Mouse (Mus musculus) lung, postnatal 0 days (tissue): Measurements from ENCODE around the gene Serpina1b. TPM values are rescaled to one million over a fixed set of nuclear protein-coding genes. Genes with fewer than 3 reads are reported as not detected.
"Not testable (repeated sequence)": the region's sequence is repeated elsewhere in the genome, so short reads cannot be mapped to it uniquely, and the experiment has no call there.

Source experiments
- ATAC-seq: fragments of 200-750 bp; cut with Nextera tagmentation; 2 replicates; pipeline ENCODE4 v1.8.0; 2017; ENCODE audit warnings: moderate library complexity
- DNase-seq: peaks from one replicate; pipeline ENCODE4 v3.0.0-alpha.2; 2016; ENCODE audit warnings: low spot score
- H3K27ac ChIP-seq: fragments of 300-500 bp; sonication (generic); 2 replicates; pipeline ENCODE4 v1.5.1; 2014; ENCODE audit warnings: antibody characterized with exemption, mild to moderate bottlenecking, low read length, mixed read lengths
- H3K27me3 ChIP-seq: fragments of 300-500 bp; sonication (generic); replicated peaks from 2 replicates; pipeline ENCODE4 v1.6.1; 2014; ENCODE audit warnings: low read length, mixed read lengths; ENCODE audit not compliant: insufficient read depth
- H3K36me3 ChIP-seq: fragments of 300-500 bp; sonication (generic); 2 replicates; pipeline ENCODE4 v1.6.1; 2014; ENCODE audit warnings: low read length, mixed read lengths; ENCODE audit not compliant: insufficient read depth
- H3K4me1 ChIP-seq: fragments of 300-500 bp; sonication (generic); 2 replicates; pipeline ENCODE4 v1.6.1; 2014; ENCODE audit warnings: antibody characterized with exemption, low read depth, low read length, mixed read lengths; ENCODE audit not compliant: insufficient read depth
- H3K4me2 ChIP-seq: fragments of 300-500 bp; sonication (generic); replicated peaks from 2 replicates; pipeline ENCODE4 v1.6.1; 2014; ENCODE audit warnings: low read depth, mild to moderate bottlenecking, low read length, moderate library complexity, mixed read lengths
- H3K4me3 ChIP-seq: fragments of 300-500 bp; sonication (generic); 2 replicates; pipeline ENCODE4 v1.5.1; 2014; ENCODE audit warnings: low read depth, low read length
- H3K9ac ChIP-seq: fragments of 300-500 bp; sonication (generic); replicated peaks from 2 replicates; pipeline ENCODE4 v1.6.1; 2014; ENCODE audit warnings: low read depth, mild to moderate bottlenecking
- H3K9me3 ChIP-seq: fragments of 300-500 bp; sonication (generic); 2 replicates; pipeline ENCODE4 v1.6.1; 2016; ENCODE audit warnings: low read length, mixed read lengths
- CTCF ChIP-seq: IDR thresholded peaks from 2 replicates; pipeline ENCODE4 v1.5.1; 2016; ENCODE audit warnings: antibody characterized with exemption, mild to moderate bottlenecking
- EP300 ChIP-seq: IDR thresholded peaks from 2 replicates; pipeline ENCODE4 v1.6.1; 2016; ENCODE audit warnings: antibody characterized with exemption, mild to moderate bottlenecking, control low read depth
- WGBS: fragments of 180-500 bp; shearing (Covaris S2); extraction: QIAGEN DNeasy Blood & Tissue Kit; methylation state at CpG from one replicate; pipeline ENCODE4 v1.1.7; 2014; 5-methylcytosine and 5-hydroxymethylcytosine counted together
- polyA plus RNA-seq: library from polyadenylated mRNA; unstranded; fragments of >200 nt; fragmentation: Nextera tagmentation; extraction: Ambion mirVana; gene quantifications from 2 replicates; pipeline ENCODE4 v1.2.1, GENCODE M21; 2015

Gene Serpina1b
- 0.14 and 0.16 TPM in 2 replicates for polyA plus RNA-seq

DNA sequence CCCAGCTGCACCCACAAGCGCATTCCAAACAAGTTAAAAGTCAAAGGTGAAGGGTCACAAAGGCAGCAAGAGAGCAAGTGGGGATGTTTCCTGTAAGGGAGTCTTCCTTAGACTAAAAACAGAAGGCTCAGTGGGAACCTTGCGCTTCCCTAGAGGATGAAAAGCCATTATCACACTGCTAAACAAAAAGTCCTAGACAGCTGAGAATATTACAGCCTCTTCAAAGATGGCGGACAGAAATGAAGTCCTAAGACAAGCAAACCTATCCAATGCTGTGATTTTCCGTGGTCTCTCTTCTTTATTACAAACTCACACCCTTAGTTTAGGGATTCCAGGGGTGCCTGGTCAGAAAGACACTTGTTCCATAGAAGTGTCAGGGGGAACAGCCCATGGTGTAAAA, at the start of gene Serpina1b:
Serpina1b (minus strand) TSS at position 101 of the 400 bp plus-strand sequence.
- WGBS = 75% methylated on average over 4 of the region's 4 CpGs
- not testable (repeated sequence) for H3K36me3 ChIP-seq, H3K4me1 ChIP-seq, H3K9ac ChIP-seq, ATAC-seq, H3K4me2 ChIP-seq, H3K4me3 ChIP-seq, H3K27ac ChIP-seq, H3K27me3 ChIP-seq, DNase-seq, H3K9me3 ChIP-seq

DNA sequence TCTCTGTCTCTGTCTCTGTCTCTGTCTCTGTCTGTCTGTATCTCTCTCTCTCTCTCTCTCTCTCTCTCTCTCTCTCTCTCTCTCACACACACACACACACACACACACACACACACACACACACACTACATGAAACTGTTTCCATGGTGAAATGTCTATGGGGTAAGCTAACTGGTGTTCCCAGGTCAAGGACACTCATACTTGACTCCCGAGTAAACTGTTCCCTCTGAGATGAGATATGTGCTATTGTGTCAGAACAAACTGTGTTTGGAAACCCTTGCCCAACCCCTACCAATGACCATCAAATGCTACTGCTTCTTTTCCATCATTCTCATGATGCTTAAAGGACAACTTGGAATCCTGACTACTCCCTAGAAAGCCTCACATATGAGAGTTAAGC, 36.7 kb upstream of the Serpina1b start:
- not testable (repeated sequence) for H3K36me3 ChIP-seq, H3K9me3 ChIP-seq, H3K27ac ChIP-seq, H3K9ac ChIP-seq, H3K4me1 ChIP-seq, H3K4me2 ChIP-seq, H3K27me3 ChIP-seq, DNase-seq, ATAC-seq, H3K4me3 ChIP-seq
- 59% methylated on average over 1 of the region's 1 CpGs for WGBS

DNA sequence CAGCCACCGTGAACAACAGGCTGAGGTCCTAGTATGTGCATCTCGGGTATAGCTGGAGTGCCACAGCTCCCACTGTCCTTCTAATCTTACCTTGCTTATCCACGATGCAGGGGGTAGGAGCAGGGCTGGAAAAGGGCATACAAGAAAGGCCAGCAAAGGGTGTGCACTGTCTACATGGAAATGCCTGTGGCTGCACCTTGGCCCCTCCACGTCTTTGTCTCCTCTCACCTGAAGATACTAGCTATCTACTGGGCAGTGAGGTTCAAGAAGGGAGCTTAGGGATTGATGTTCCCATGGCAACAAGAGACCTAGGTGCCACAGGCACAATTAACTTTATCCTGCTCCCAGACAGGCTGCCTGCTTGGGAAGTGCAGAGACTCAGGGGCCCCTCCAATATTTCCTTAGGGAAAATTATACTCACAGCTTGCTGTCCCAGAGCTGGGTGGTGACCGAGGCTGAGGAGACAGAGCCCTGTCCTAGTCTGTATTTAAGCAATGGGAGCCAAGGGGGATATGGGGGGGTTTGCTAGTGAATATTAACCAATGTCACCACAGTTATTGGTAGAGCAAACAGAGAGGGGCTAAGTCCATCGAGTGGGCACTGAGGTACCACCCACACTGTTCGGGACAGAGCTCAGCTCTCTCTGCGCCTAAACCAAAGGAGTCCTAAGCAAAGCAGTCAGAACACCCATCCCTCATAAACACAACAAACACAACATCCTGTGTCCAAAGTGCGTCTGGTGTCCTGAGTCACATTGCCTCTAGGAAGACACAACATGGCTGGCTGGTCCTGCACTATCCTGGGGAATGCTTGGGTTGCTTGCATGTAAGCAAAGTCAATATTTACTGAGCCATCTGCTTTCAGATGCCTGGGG, 33.2 kb upstream of the Serpina1b start, which contains the start of gene Serpina1a:
Serpina1a (minus strand) TSS at position 462 of the 874 bp plus-strand sequence.
- H3K9me3 ChIP-seq, ATAC-seq, H3K9ac ChIP-seq, H3K4me1 ChIP-seq, DNase-seq, H3K27me3 ChIP-seq, H3K27ac ChIP-seq, H3K36me3 ChIP-seq, H3K4me3 ChIP-seq, H3K4me2 ChIP-seq: not testable (repeated sequence)
- 58% methylated on average over 9 of the region's 9 CpGs for WGBS

DNA sequence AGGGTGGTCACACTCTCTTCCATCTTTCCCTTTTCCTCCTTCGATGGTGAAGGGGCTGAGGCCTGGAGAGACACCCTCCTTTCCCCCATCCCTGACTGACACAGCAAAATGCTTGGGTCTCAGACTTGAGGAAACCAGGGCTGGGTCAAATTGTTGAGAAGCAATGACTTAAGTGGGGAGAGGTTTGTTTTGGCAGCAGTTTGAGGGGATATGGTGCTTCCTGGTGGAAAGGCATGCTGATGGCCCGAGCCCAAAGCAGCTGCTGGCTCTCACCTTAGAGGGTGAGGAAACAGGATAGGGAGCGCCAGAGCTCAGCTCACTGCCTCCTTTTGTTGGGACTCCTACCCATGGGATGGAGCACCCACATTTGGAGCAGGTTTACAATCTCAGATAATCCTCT, 30.8 kb upstream of the Serpina1b start:
- H3K4me3 ChIP-seq = no peak overlapping the region
- H3K4me1 ChIP-seq = no peaks in the 10 kb centered on the region
- DNase-seq (no peak), ATAC-seq (no peak)
- H3K27ac ChIP-seq = no peak overlapping the region
- H3K9me3 ChIP-seq = no peaks in the 10 kb centered on the region
- no peak for TF ChIP-seq EP300
- TF ChIP-seq CTCF = no peak
- 53% methylated on average over 3 of the region's 3 CpGs for WGBS
- no peaks in the 10 kb centered on the region for H3K36me3 ChIP-seq
- H3K27me3 ChIP-seq = no peaks in the 10 kb centered on the region
- H3K9ac ChIP-seq = no peak overlapping the region
- no peak overlapping the region for H3K4me2 ChIP-seq

GRCm38 (mm10) chr12:103860571-103860970, 30.4 kb upstream of the Serpina1b start:
- H3K4me2 ChIP-seq, H3K27me3 ChIP-seq, H3K9ac ChIP-seq, H3K4me3 ChIP-seq, H3K9me3 ChIP-seq, H3K27ac ChIP-seq, H3K36me3 ChIP-seq, ATAC-seq, DNase-seq, H3K4me1 ChIP-seq: not testable (repeated sequence)
- WGBS = 65% methylated on average over 3 of the region's 4 CpGs

- H3K4me2 ChIP-seq, H3K9ac ChIP-seq, H3K4me3 ChIP-seq, DNase-seq, ATAC-seq, H3K4me1 ChIP-seq, H3K27ac ChIP-seq, H3K27me3 ChIP-seq, H3K36me3 ChIP-seq, H3K9me3 ChIP-seq: not testable (repeated sequence)
- 52% methylated on average over 3 of the region's 3 CpGs for whole genome bisulfite sequencing
Observed at GRCm38 (mm10) chr12:103859584-103859983, 29.4 kb upstream of the Serpina1b start.

- not testable (repeated sequence) for H3K4me1 ChIP-seq, H3K36me3 ChIP-seq, H3K27me3 ChIP-seq, H3K27ac ChIP-seq, DNase-seq, H3K4me2 ChIP-seq, H3K9me3 ChIP-seq, ATAC-seq, H3K4me3 ChIP-seq, H3K9ac ChIP-seq
- 60% methylated on average over 2 of the region's 2 CpGs for WGBS
Observed at GRCm38 (mm10) chr12:103853032-103853431, 22.9 kb upstream of the Serpina1b start.

DNA sequence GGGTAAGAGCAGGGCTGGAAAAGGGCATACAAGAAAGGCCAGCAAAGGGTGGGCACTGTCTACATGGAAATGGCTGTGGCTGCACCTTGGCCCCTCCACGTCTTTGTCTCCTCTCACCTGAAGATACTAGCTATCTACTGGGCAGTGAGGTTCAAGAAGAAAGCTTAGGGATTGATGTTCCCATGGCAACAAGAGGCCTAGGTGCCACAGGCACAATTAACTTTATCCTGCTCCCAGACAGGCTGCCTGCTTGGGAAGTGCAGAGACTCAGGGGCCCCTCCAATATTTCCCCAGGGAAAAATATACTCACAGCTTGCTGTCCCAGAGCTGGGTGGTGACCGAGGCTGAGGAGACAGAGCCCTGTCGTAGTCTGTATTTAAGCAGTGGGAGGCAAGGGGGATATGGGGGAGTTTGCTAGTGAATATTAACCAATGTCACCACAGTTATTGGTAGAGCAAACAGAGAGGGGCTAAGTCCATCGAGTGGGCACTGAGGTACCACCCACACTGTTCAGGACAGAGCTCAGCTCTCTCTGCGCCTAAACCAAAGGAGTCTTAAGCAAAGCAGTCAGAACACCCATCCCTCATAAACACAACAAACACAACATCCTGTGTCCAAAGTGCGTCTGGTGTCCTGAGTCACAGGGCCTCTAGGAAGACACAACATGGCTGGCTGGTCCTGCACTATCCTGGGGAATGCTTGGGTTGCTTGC, 2.4 kb downstream of the Serpina1b start:
- H3K27me3 ChIP-seq, DNase-seq, H3K4me1 ChIP-seq, H3K27ac ChIP-seq, H3K9ac ChIP-seq, ATAC-seq, H3K4me2 ChIP-seq, H3K4me3 ChIP-seq, H3K9me3 ChIP-seq, H3K36me3 ChIP-seq: not testable (repeated sequence)
- WGBS = 68% methylated on average over 6 of the region's 6 CpGs

GRCm38 (mm10) chr12:103823826-103824225, 6.3 kb downstream of the Serpina1b start:
- not testable (repeated sequence) for H3K4me3 ChIP-seq, ATAC-seq, H3K9ac ChIP-seq, DNase-seq, H3K36me3 ChIP-seq, H3K27ac ChIP-seq, H3K27me3 ChIP-seq, H3K4me1 ChIP-seq, H3K4me2 ChIP-seq, H3K9me3 ChIP-seq
- WGBS = 75% methylated on average over 5 of the region's 5 CpGs
